Mouse (Mus musculus) adrenal gland, postnatal 14 days (tissue): ENCODE measurements at regions not wholly inside any gene's neighbourhood (a gene's known extent, or its start where the extent isn't known, plus 50 kb on each side); places are given as distances from the start of the nearest gene placed in this dataset.
"Not testable (repeated sequence)": the region's sequence is repeated elsewhere in the genome, so short reads cannot be mapped to it uniquely, and the experiment has no call there.

Source experiments
- DNase-seq: peaks from one replicate; pipeline ENCODE4 v3.0.0; 2021; ENCODE audit warnings: mixed read lengths

GRCm38 (mm10) chr11:24296893-24297624 is 219.2 kb downstream of the Bcl11a start:
- DNase-seq, result peak; percentile 35

- DNase-seq, result no peak
Observed at GRCm38 (mm10) chr11:24297763-24298162, 219.9 kb downstream of the Bcl11a start.

GRCm38 (mm10) chr11:24300351-24300750 is 222.5 kb downstream of the Bcl11a start:
- no peak for DNase-seq

- DNase-seq, result no peak
Observed at GRCm38 (mm10) chr11:24301201-24301600, 223.3 kb downstream of the Bcl11a start.

- DNase-seq, result peak; percentile 52
Observed at GRCm38 (mm10) chr11:24305145-24305553, 227.3 kb downstream of the Bcl11a start.

GRCm38 (mm10) chr11:24305691-24306090 is 227.8 kb downstream of the Bcl11a start:
- no peak for DNase-seq

- no peak for DNase-seq
Observed at GRCm38 (mm10) chr11:24306101-24306500, 228.2 kb downstream of the Bcl11a start.

GRCm38 (mm10) chr11:24307601-24308252 is 229.9 kb downstream of the Bcl11a start:
- no peak for DNase-seq

- no peak for DNase-seq
Observed at GRCm38 (mm10) chr11:24308253-24308633, 230.4 kb downstream of the Bcl11a start.

GRCm38 (mm10) chr11:24314046-24314445 is 236.2 kb downstream of the Bcl11a start:
- DNase-seq, result no peak

- DNase-seq, result no peak
Observed at GRCm38 (mm10) chr11:24315582-24315981, 237.7 kb downstream of the Bcl11a start.

GRCm38 (mm10) chr11:24316198-24316597 is 238.3 kb downstream of the Bcl11a start:
- peak; percentile 15 for DNase-seq

- DNase-seq, result no peak
Observed at GRCm38 (mm10) chr11:24317989-24318735, 240.3 kb downstream of the Bcl11a start.

GRCm38 (mm10) chr11:24319222-24319621 is 241.4 kb downstream of the Bcl11a start:
- DNase-seq, result no peak

GRCm38 (mm10) chr11:24322412-24322811 is 244.6 kb downstream of the Bcl11a start:
- DNase-seq, result not testable (repeated sequence)

GRCm38 (mm10) chr11:24328481-24328880 is 250.6 kb downstream of the Bcl11a start:
- no peak for DNase-seq

- no peak for DNase-seq
Observed at GRCm38 (mm10) chr11:24330366-24331124, 252.7 kb downstream of the Bcl11a start.

- DNase-seq, result no peak
Observed at GRCm38 (mm10) chr11:24332241-24332640, 254.4 kb downstream of the Bcl11a start.

- no peak for DNase-seq
Observed at GRCm38 (mm10) chr11:24333111-24333510, 255.3 kb downstream of the Bcl11a start.

GRCm38 (mm10) chr11:24335256-24335655 is 257.4 kb downstream of the Bcl11a start:
- no peak for DNase-seq

GRCm38 (mm10) chr11:24338111-24338510 is 260.3 kb downstream of the Bcl11a start:
- peak; percentile 64 for DNase-seq

GRCm38 (mm10) chr11:24339061-24339460 is 261.2 kb downstream of the Bcl11a start:
- DNase-seq, result no peak
